Mouse (Mus musculus) thymus, postnatal 25 days (tissue): ENCODE measurements around the gene Rab35.
A peak's percentile ranks its signal among the peaks of the same experiment; 100 is the strongest.

Experiments used
- DNase-seq: peaks from one replicate; pipeline ENCODE4 v3.0.0; 2022

Gene Rab35

DNA sequence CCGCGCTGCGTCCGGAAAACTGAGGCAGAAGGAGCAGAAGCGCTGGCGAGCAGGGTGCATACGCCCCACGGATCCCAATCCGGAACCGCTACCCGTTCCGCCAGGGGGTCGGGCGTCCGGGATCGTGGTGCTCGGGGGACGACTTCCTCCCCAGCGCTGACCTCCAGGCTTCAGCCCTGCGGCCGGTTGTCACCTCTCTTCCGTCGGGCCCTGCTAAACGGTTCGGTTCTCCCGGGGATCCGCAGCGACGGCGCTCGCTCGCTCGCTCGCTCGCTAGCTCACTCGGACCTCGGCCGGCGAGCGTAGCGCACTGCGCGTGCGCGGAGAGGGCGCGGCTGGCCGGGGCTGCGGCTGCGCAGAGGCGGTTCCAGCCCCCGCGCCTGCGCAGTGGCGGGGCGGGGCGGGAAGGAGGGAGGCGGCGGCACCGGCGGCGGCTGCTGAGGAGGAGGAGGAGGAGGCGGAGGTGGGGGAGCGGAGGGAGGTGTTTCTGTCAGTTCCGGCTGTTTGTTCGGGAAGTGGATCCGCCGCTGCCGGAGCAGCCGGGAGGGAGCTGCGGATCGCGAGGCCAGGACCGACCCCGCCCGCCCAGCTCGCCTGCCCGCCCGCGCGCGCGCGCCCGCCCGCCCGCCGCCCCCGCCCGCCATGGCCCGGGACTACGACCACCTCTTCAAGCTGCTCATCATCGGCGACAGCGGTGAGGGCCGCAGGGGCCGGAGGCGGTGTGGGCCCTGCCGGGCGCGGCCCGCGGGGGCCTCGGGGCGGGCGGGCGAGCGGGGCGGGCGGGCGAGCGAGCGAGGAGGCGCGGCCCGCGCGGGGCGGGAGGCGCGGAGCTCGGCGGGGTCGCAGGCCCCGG, at the start of gene Rab35:
TSS of gene Rab35 (plus strand) at position 404 of the 853 bp plus-strand sequence.
- peak; percentile 97 for DNase-seq

DNA sequence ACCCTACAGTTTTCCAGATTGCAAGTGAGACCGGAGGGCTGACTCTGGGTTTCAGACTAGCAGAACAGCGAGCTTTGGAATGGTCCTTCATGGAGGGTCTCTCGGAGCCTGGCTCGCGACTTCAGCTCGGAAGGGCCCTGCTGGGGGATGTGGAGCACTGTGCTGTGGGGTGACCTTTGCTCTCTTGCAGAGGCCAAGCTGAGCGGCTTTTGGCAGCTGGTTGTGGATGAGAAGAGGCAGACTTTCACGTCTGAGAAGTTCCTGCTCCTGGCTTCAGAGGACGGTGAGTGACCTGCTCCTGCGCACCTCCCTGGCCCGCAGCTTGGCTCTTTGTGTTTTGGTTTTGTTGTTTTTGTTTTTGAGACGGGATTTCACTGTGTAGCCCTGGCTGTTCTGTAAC, 46.1 kb upstream of the Rab35 start:
- DNase-seq: no peak

DNA sequence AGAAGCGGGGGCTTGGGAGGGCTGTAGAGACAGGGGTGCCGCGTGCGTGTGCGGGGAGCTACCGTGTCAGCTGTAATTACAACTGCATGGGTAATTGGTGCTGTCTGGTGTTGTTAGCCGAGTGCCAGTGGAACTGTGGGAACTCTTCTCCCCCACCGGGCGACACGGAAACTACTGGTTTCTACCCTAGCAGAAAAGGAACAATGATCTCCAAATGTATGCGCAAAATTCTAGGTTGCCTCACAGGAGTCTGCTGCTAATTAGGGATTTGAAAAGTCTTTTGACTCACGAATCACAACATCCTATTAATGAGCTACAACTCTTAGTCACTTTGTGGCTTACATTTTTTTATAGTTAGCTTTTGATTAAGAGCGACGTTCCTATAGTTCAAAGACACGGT, 45.5 kb upstream of the Rab35 start:
- DNase-seq: no peak

GRCm38 (mm10) chr5:115586780-115587179, 44.9 kb upstream of the Rab35 start:
- DNase-seq: no peak

DNA sequence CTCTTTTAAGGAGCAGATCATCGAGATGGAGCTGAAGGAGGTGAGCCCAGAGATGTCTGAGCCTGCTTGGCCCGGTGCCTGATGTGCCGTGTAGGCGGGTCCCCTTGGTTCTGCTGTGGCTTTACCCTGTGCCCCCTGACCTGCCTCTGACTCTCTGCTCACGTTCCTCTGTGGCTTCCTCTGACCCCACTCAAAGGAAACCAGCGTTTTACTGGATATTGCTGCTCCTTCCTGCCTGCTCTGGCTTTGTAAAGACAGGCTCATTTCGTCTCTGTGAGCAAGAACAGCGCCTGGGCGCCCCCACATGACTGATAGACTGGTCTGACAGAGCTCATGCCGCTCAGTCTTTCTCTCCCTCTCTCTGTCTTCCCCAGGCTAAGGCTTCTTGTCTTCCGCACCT, 40.7 kb upstream of the Rab35 start:
- no peak for DNase-seq

- DNase-seq: no peak
Observed at GRCm38 (mm10) chr5:115591506-115591905, 40.2 kb upstream of the Rab35 start.

DNA sequence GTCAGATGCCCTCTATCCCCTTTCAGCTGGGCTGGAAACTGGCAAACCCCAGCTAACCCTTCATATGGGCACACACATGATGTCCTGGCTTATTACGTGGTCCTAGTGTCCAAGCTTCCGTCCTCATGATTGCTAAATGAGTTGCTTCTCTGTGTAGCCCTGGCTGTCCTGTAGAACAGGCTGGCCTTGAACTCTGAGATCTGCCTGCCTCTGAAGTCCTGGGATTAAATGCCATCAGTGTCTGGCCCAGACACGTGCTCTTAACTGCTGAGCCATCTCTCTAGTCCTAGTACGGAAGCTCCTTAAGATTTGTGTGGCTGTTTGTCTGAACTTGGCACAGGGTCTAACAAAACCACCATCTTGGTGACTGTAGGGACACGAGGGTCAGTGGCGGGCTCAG, 28.1 kb upstream of the Rab35 start:
- DNase-seq: no peak

GRCm38 (mm10) chr5:115611566-115611965, 20.1 kb upstream of the Rab35 start:
- DNase-seq: no peak

GRCm38 (mm10) chr5:115613332-115613731, 18.4 kb upstream of the Rab35 start:
- no peak for DNase-seq

GRCm38 (mm10) chr5:115614948-115615347, 16.8 kb upstream of the Rab35 start:
- peak; percentile 57 for DNase-seq

- no peak for DNase-seq
Observed at GRCm38 (mm10) chr5:115619690-115620089, 12.0 kb upstream of the Rab35 start.

GRCm38 (mm10) chr5:115622686-115623085, 9.0 kb upstream of the Rab35 start:
- no peak for DNase-seq

GRCm38 (mm10) chr5:115623694-115624440, 7.8 kb upstream of the Rab35 start:
- no peak for DNase-seq

- no peak for DNase-seq
Observed at GRCm38 (mm10) chr5:115626237-115626886, 5.3 kb upstream of the Rab35 start.

DNA sequence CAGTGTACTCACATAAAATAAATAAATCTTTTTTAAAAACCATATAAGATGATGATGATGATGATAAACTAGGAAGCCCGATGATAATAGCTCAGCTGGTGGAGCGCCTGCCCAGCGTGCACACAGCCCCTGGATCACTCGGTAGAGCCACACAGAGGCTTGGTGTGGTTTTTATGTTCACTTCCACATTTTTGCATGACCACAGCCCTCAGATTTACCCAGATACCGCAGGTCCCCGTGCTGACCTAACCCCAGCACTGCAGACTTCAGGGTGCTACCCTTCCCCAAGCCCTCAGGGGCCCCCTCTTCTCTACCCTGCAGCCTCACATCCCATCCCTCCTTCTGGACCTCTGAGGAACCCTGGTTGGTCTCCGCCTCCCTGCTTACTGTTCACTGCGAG, 3.6 kb upstream of the Rab35 start:
- no peak for DNase-seq

GRCm38 (mm10) chr5:115629672-115630071, 2.0 kb upstream of the Rab35 start:
- no peak for DNase-seq

- no peak for DNase-seq
Observed at GRCm38 (mm10) chr5:115630291-115630690, 1.4 kb upstream of the Rab35 start.

- peak; percentile 41 for DNase-seq
Observed at GRCm38 (mm10) chr5:115632358-115632714, 628 bp downstream of the Rab35 start.

GRCm38 (mm10) chr5:115633060-115633459, 1.4 kb downstream of the Rab35 start:
- DNase-seq: no peak

DNA sequence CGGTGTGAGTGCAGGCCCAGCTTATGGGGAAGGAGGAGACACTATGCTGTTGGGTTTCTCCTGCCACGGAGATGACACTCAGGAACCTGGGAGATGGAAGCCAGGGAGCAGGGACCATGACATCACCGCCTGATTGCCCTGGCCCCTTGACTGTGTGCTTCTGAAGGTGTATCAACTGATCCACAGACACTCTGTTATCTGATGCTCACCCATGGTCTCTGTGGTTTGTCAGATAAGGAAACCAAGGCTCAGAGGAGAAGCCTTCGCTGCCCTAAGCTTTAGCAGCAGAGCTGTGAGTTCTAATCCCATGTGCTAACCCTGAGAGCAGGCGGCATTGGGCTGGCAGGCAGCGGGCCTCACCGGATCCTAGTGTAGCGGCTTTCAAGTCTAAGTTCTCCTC, 2.3 kb downstream of the Rab35 start:
- no peak for DNase-seq

DNA sequence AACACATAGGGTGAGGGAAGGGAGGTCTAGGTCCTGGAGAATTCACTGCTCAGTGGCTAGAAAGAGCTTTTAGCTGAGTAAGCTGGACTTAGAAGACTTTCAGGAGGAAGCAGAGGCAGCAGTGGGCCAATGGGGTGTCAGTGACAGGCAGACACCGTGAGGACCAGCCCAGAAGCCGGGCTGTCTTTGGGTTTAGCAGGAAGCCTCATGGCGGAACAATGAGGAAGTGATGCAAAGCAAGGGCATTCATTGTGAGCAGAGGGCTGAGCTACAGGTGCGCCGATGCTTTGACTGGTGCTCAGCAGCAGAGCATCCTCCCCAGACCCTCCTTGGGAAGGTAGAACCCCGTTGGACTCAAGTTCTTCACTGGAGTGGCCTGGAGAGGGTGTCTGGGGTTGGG, 3.8 kb downstream of the Rab35 start:
- DNase-seq: peak; percentile 40

- peak; percentile 50 for DNase-seq
Observed at GRCm38 (mm10) chr5:115644192-115644591, 12.5 kb downstream of the Rab35 start.

DNA sequence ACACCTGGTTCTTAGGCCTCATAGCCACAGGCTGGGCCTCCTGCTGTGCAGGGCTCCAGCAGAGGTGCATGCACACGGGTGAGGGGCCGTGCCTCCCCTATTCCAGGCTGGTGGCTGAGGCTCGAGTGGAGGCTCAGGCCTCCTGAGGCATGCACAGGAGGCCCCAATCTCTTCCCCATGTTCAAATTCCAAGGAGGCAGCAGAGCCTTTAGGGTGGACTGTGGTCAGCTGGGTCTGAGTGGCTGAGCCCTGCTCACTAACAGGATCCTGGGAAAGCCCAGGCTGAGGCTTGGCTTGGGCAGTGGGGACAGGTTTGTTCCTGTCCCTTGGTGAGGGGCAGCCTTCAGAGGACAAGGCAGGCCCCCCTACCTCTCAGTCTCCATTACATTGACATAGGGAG, 17.2 kb downstream of the Rab35 start:
- DNase-seq: no peak

- DNase-seq: no peak
Observed at GRCm38 (mm10) chr5:115649699-115650098, 18.0 kb downstream of the Rab35 start.
